Mouse (Mus musculus) heart, postnatal 10 days (tissue): ENCODE measurements around the gene Mks1. TPM values are rescaled to one million over a fixed set of nuclear protein-coding genes. Genes with fewer than 3 reads are reported as not detected.

Experiments used
- DNase-seq, 2 experiments: peaks; one replicate each; pipeline ENCODE4 v3.0.0; 2021
- intact Hi-C: fragments of 180-260 bp; cut with DNase I; formaldehyde crosslinking; loops from one replicate; pipeline ENCODE4 v1.15.1; 2025
- total RNA-seq, 2 experiments: library from RNA; stranded (reverse); gene quantifications; 2 replicates each; pipeline ENCODE4 v1.2.3; 2021

The Mks1 gene
- total RNA-seq, 2 experiments from 2014 or later: 3.3 to 3.9 TPM

- intact Hi-C loops: no loop called here
- DNase-seq: no peak
Measured at GRCm38 (mm10) chr11:87871766-87872165, 18.8 kb downstream of the Mks1 start.

- DNase-seq: no peak
- intact Hi-C loops: no loop called here
Measured at GRCm38 (mm10) chr11:87875436-87875835, 22.4 kb downstream of the Mks1 start, which contains the start of gene Epx. TSS of gene Epx (minus strand) at chr11:87875536.

DNA sequence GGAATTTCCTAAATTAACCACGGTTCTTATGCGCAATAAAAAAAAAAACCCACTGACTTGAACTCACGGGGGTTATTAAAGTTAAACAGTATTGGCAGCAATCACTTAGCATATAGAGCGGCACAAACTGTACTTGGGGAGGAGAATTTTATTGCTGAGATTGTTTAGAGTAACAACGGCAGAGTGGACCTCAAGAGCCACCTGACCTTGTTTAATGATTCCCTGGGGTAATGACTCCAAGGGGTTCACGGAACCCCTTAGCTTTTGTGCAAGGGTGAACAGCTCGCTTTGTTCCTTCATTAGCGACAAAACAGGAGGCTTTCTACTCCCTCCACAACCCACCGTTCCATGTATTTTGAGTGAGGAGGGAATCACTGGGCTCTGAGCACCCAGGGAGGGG, 26.8 kb downstream of the Mks1 start:
- intact Hi-C loops: no loop called here
- DNase-seq: no peak

DNA sequence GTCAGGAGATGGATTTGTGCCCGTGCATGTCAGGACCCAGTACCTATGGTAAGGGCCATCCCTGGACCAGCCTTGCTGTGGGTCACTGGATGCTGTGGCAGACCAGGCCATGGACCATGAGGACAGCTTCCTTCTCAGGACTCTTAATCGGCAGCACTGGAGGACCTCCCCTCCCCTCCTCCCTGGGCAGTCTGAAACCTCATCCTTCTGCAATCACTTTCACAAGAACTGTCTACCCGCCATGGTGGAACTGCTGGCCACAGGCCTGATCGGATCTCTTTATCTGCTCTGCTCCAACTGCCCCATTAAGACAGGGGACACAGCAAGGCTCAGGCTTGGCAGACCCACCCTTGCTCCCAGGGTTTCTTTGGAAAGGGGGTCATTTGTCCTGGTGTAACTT, 28.7 kb downstream of the Mks1 start:
- intact Hi-C loops: no loop called here
- no peak for DNase-seq

DNA sequence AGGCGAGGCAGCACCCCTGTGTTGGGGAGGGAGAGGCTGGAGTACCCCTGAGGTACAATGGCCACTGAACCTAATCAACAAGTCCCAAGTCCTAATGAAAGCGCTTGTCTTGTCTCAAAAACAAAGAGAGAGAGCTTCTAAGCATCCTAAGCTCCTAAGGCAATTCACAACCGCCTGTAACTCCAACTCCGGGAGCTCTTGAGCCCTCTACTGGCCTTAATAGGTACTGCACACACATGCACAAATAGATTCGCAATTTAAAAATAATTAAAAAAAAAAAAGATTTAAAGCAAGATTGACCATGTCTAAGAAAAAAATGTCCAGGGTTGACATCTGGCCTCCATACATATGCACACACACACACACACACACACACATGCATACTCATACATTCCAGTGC, 30.5 kb downstream of the Mks1 start:
- no peak for DNase-seq
- intact Hi-C loops: no loop called here

GRCm38 (mm10) chr11:87884856-87885255, 31.8 kb downstream of the Mks1 start:
- intact Hi-C loops: no loop called here
- no peak for DNase-seq

- no peak for DNase-seq
- intact Hi-C loops: no loop called here
Measured at GRCm38 (mm10) chr11:87892168-87892567, 39.2 kb downstream of the Mks1 start, which contains the start of gene Olfr462. TSS of gene Olfr462 (minus strand) at chr11:87892268.

- intact Hi-C loops: no loop called here
- no peak for DNase-seq
Measured at GRCm38 (mm10) chr11:87897287-87897686, 44.3 kb downstream of the Mks1 start, which contains the start of gene Olfr463. TSS of gene Olfr463 (minus strand) at chr11:87897387.

- intact Hi-C loops: no loop called here
- DNase-seq: no peak
Measured at GRCm38 (mm10) chr11:87904331-87904730, 51.3 kb downstream of the Mks1 start.

Other genes starting within 250 kb of the Mks1 start
- gene Hsf5, start 236.1 kb upstream of the Mks1 start, total RNA-seq: under 1 TPM; 0.05 to 0.14 TPM
- gene Rnf43, start 190.5 kb upstream of the Mks1 start, total RNA-seq: under 1 TPM; 0.34 to 0.40 TPM
- gene Supt4a, start 115.7 kb upstream of the Mks1 start, total RNA-seq: 10 to 100 TPM; 50.5 to 56.9 TPM
- gene Tspoap1, start 92.7 kb upstream of the Mks1 start, total RNA-seq: under 1 TPM; 0.15 to 0.31 TPM
- gene Mpo, start 59.6 kb upstream of the Mks1 start, total RNA-seq: not detected
- gene Lpo, start 24.9 kb upstream of the Mks1 start, total RNA-seq: not detected
- gene Epx, start 22.3 kb downstream of the Mks1 start, total RNA-seq: not detected
- gene Olfr462, start 39.1 kb downstream of the Mks1 start, total RNA-seq: not detected
- gene Olfr463, start 44.2 kb downstream of the Mks1 start, total RNA-seq: not detected
- not detected for gene Olfr464, start 67.8 kb downstream of the Mks1 start, total RNA-seq
- gene Dynll2, start 134.3 kb downstream of the Mks1 start, total RNA-seq: 100 to 1,000 TPM; 236 to 257 TPM
- 100 to 1,000 TPM; 156 to 160 TPM for gene Srsf1, start 194.2 kb downstream of the Mks1 start, total RNA-seq
- 10 to 100 TPM; 44.9 to 45.7 TPM for gene Vezf1, start 215.1 kb downstream of the Mks1 start, total RNA-seq
- 10 to 100 TPM; 45.6 to 48.4 TPM for gene Cuedc1, start 244.8 kb downstream of the Mks1 start, total RNA-seq